Mouse (Mus musculus): Measurements from ENCODE around the gene Sh3pxd2b.

The Sh3pxd2b gene

DNA sequence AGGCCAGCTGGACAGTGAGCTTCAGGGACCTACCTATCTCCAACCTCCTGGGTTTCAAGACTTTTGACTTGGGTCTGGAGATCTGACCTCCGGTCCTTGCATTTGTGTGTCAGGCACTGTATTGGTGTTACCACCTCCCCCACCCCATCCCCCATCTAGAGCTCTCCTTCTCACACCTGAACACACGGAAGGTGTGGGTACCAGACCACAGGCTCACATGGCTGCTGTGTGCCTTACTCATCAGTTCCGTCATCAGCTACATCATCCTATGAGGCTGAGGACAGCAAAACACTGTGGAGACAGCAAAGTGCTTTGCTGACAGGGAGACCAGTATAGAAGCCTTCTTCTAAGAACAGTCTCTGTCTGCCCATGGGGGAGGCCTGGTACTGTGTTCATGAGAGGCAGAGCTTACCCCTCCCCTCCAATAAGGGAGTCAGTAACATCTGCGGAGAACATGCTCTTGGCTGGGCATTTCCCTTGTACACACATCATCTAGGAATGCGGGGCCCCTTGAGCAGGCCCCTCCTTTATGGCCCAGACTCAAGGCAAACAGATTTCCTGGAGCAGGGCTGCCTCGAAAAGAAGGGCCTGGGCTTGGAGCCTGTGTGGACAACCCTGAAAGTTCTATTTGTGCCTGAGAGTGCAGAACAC lies 87.9 kb downstream of the Sh3pxd2b start:
- DNase-seq: peak; percentile 82

DNA sequence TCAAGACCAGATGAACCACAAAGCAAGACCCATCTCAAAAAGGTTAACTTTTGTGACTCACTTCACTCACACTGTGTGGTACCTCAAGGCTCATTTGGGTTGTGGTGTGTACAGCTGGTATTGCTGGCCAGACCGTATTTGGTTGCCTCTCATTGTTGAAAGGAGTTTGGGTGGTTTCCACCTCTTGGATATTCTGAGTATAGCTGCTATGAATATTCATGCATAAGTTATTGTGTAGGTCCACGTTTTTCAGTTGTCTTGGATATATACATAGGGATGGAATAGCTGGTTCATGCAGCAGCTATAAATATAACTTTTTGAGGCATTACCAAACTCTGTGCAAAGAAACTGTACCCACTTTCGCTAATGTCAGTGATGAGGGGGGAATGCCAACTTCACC lies 95.0 kb downstream of the Sh3pxd2b start:
- no peak for DNase-seq

DNA sequence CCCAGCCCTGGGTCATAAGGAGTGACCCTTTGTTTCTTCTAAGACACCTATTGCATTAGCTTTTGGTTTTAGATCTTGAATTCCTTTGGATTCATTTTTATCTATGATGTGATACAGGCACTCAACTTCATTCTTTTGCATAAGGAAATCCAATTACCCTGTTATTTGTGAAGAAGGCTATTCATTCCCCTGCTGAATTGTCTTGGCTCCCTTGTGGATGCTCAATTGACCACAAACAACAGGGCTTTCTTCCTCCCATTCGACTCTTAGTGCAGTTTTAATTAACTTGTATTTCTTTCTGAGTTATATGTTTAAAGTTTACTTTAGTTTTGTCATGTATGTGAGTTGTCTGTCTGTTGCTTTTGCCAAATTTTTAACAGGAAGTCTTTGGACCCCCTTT lies 96.6 kb downstream of the Sh3pxd2b start:
- DNase-seq: no peak

DNA sequence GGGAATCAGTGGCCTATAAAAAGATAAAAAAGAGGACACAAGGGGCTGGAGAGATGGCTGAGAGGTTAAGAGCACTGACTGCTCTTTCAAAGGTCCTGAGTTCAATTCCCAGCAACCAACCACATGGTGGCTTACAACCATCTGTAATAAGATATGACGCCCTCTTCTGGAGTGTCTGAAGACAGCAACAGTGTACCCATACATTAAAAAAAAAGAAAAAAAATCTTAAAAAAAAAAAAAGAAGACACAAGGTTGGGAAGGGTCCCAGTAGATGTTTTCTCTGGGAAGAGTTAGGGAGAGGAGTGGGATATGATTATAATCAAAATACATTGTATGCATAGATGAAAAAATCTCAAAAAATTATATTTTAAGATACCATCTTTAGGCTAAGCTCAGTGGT lies 97.5 kb downstream of the Sh3pxd2b start:
- DNase-seq: no peak

DNA sequence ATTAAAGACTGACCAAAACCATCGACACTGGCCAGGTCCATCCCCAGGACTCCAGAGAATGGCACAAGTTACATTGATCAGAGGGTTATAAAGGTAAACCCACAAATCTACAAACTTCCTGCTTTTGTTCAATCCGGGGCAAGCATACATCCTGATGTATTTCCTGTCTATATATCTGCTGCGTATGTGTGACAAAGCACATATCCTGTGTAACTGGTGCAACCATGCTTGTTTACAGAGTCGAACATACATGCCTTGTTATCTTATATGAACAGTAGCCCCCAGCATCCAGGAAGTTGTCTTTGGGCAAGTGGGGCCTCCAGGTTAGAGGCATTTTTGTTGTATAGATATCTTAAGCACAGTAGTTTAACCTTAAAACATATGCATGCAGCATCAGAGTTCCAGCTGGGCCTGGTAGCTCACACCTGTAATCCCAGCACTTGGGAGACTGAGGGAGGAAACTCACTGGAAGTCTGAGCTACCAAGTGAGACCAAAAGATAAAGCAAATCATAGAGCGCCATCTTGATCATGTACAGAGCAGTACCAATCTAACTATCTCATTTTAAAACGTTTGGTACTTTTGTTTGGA lies 98.1 kb downstream of the Sh3pxd2b start:
- no peak for DNase-seq

DNA sequence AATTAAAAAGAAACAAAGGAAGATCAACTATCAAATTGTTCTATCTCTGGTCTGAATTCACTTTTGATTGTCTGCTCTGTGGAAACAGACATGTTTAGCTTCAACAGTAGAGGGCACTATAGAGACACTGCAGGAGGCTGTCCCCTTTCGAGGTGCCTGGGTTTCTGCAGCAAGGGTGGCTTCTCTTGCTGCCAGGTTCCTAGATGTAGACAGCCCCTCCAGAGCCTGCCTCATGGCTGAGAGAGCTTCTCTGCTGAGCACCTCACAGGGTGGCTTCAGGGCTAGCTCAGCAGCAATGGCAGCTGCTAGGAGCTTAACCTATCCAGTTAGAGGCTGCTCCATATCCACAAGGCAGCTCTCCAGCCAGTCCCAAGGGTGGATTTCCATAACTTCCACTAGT lies 102.6 kb downstream of the Sh3pxd2b start:
- peak; percentile 79 for DNase-seq

DNA sequence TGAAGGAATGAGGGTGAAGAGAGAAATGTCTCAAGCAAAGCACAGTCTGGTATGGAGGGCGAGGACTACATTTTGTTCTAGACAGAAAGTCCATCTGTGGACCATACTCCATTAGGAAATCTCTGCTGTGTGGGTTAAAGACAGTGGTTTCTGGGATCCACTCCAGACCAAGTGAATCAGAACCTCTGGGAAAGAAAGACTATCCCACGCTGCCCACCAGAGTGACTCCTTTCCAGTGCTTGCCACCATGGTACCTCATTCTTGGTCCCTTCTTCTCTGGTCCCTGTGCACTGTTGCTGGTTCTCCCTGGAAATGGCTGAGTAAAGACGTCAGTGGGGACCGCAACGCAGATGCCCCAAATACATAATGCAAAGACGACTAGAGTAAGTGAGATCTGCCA lies 103.7 kb downstream of the Sh3pxd2b start:
- no peak for DNase-seq

DNA sequence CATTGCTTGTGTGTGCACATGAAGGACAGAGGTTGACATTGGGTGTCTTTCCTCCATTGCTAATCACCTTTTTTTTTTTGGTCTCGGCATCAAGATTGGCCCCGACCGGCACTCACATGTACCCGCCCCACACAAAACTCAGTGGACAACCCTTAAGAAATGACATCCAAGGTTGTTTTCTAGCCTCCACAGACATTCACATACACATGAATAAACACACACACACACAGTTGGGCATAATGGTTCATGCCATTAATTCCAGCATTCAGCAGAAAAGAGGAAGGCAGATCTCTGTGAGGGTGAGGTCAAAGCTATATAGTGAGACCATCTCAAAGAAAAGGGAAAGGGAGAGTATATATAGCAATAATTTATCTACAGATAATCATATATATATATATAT lies 105.1 kb downstream of the Sh3pxd2b start:
- DNase-seq: no peak

DNA sequence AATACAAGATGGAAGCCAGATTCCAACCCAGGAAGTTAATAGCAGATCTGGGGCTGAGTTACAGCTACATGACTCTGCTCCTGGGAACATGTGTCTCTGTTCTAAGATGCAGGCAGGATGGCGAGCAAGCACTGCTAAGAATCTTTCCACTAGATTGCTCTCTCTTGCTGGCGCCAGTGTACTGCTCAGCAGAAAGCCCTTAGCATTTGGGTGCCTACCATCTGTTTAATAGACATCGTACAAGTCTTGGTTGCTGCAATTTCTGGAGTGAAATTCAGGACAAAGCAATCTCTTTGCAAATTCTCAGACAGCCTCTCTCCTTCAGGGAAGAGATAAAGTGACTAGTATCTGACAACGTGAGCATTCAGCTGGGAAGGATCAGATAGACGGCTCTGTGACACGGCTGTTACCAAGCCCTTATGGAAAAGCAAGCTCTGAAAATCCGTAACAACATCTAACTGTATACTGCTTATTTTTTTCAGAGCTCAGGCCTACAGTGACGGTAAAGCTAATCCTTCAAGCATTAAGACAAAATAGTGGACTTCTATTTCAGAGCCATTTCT lies 105.8 kb downstream of the Sh3pxd2b start:
- DNase-seq: no peak

DNA sequence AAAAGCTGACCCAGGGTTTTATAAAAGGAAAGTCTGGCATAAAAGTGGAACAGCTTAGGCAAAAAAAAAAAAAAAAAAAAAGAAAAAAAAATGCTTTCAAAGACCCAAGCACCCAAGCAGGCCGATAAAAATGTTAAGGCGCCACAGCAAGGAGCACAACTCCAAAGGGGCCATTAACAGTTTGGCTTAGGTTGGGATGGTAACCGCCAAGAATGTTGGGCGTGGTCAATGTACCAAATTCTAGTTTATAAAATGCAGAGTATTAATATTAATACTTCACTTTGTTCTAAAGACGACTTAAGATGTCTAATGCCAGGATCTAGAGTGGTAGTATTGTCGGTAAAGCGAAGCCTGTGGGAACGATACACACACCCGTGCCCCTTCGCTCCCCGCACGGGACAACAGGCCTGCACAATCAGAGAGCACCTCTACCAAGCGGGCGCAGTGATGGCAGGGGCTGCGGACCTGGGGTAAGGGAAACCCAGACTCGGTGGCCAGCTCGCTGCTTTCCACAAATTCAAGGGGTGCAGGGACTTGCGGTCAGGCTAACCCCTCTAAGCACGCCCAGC lies 106.7 kb downstream of the Sh3pxd2b start:
- DNase-seq: peak; percentile 32

DNA sequence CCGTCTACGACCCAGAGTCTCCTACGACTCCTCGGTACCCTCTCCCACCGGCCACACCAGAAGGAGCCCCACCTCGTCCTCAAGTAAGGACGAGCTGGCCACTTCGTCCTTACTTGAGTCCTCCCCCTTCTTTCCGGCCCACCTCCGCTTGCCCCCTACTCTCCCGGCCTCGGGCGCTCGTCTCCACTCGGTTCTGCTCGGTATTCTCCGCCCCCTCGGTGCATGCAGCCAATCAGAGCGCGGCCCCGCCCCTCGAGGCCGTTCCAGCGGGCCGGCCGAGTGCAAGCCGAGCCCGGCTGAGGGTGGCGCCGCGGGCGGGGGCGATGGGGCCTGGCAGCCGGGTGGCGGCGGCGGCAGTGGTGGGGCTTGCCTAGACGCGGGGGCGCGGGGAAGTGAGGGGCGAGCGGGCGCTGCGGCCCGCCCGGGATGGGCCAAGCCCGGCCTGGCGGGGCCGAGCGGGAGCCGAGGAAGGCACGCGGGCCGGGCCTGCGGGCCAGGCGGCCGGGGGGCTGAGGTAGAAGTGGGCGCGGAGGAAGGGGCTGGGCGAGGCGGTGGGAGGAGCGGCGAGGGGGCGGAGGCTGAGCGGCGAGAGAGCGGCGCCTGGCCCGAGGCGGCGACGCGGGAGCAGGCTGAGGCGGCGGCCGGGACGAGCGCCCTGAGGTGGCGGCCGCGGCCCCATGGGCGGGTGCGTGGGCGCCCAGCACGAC lies 107.3 kb downstream of the Sh3pxd2b start, which contains the start of gene Ubtd2:
TSS of gene Ubtd2 (plus strand) at position 571 of the 707 bp plus-strand sequence.
- DNase-seq: peak; percentile 98

DNA sequence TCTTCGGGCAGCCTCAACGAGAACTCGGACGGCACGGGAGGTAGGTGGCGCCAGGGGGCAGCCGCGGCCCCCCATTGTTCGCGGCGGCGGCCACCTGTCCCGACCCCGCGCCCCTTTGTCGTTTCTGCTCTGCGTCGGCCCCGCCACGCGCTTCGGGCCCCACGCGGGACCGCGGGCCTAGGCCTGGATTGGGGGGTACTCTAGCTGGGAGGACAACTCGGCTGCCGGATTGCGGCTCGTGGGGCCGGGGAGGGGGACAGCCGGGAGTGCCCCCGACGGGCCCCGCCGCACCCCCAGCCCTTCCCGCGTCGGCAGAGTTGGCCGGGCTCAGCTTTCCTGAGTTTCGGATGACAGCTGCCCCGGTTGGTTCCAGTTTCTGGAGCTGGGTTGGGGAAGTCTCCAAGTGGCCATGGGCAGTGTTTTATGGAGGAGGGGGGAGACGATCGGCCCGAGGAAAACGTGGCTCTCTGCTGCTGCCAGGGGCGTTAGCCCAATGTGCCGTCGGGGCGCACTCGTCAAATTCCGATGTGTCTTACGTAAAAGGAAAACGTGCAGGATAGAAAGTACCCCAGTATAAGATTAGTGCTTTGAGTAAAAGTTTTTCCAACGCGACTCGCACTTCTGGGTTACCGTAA lies 108.0 kb downstream of the Sh3pxd2b start:
- DNase-seq: peak; percentile 46

DNA sequence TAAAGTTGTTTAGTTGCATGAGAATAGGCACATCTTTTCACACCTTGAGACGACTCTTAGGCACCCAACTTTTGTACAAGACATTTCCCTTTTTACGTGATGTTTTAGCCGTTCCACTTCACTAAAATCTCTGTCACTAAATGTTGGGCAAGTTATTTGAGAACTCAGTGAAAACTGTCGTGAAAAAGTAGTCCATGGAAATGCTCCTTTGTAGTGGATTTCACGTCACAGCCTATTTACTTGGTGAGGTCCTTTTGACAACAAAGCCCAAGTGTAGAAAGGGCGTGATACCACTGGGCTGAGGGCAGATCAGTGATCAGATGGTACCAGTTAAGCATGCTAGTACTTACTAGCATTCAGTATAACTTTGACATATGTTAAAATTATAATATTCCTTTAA lies 108.7 kb downstream of the Sh3pxd2b start:
- no peak for DNase-seq

DNA sequence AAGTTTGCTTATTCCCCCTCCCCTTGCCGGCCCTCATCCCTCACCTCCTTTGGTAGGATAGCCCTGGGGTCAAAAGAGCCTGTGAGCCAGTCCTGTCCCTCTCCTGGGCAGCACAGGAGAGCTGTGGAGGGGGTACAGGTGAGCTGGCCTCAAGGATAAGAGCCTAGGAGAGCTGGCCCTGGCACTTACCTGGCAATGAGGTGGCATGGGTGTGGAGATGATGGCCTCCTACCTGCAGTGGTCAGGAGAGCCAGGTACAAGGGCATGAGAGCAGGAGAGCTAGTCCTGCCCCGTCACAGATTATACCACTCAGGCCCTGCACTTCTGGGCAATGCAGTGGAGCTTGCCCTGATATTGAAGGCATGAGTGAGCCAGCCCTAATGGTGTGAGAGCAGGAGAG lies 116.7 kb downstream of the Sh3pxd2b start:
- DNase-seq: no peak

DNA sequence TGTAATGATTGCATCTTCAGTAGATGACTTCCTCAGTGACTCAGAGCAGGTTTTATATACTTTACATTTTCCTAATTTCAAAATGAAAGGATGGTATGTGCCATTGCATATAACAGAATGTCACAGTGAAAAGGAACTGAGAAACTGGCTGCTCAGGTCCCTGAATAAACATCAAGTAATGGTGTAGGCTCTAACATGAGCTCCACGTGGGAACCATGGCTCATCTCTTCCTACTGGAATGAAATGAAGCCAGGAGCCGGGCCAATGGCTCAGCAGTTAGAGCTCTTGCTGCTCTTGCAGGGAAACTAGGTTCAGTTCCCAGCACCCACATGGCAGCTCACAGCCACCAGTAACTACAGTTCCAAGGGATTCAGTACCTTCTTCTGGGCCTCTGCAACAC lies 124.3 kb downstream of the Sh3pxd2b start:
- DNase-seq: no peak

DNA sequence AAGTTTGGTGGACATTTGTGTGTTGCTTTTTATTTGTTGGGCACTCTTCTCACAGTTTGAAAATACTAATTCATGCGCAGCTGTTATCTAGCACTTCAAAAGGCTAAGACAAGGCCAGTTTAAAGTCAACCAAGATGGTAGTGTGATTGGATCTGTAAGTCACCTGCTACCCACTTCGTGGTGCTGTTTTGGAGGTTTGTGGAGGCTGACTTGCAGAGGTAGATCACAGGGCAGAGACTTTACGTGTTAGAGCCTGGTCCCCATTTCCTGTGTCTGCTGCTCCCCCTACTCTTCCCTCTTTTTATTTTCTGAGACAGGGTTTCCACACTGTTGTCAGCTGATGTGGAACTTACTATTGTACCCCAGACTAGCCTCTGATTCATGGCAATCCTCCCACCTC lies 127.1 kb downstream of the Sh3pxd2b start:
- DNase-seq: no peak

DNA sequence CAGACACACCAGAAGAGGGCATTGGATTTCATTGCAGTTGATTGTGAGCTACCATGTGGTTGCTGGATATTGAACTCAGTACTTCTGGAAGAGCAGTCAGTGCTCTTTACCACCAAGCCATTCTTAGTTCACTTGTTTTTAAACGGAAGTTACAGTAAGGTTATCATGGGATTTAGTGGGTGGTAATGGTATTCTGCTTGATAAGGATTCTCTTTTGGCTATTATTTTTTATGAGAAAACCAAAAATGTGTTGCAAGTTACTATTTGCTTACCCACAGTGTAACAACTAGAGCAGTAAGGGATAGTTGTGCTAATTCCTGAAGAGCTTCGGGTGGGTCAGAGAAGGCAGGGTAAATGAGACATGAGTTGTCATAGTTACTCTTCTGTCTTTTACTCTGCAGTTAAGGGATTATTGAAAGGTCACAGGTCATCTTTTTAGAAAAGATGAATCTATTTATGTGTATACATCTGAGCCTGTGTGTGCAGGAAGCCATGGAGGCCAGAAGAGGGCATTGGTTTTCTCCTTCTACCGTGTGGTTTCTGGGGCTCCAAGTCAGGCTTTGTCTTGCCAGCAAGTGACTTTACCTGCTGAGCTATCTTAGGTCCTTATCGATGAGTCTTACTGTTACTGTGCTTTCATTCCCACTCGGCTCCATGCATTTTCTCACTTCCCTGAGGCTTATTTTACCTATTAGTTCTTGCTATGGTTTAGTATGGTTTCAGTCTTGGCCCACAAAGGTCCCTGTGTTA lies 128.0 kb downstream of the Sh3pxd2b start:
- DNase-seq: no peak
